Mouse (Mus musculus) heart, adult 2 months (tissue): ENCODE measurements around the gene Evc. TPM values are rescaled to one million over a fixed set of nuclear protein-coding genes. Genes with fewer than 3 reads are reported as not detected.

Source experiments
- DNase-seq, 2 experiments: peaks; one replicate each; pipeline ENCODE4 v3.0.0; 2021
- H3K27ac ChIP-seq: fragments of 200-600 bp; 2 replicates; pipeline ENCODE4 v1.8.1; 2022
- H3K27me3 ChIP-seq: fragments of 200-500 bp; 2 replicates; pipeline ENCODE4 v1.6.1; 2012; ENCODE audit warnings: mild to moderate bottlenecking, low read length, inconsistent platforms, mixed read lengths; ENCODE audit not compliant: control insufficient read depth, insufficient read depth
- H3K36me3 ChIP-seq: fragments of 200-500 bp; 2 replicates; pipeline ENCODE4 v1.6.1; 2012; ENCODE audit warnings: low read length, inconsistent platforms; ENCODE audit not compliant: control insufficient read depth, insufficient read depth
- H3K4me1 ChIP-seq: fragments of 200-500 bp; 2 replicates; pipeline ENCODE4 v1.6.1; 2011; ENCODE audit warnings: low read length; ENCODE audit not compliant: control insufficient read depth, insufficient read depth
- H3K4me3 ChIP-seq: fragments of 200-600 bp; 2 replicates; pipeline ENCODE4 v1.8.1; 2022
- H3K79me2 ChIP-seq: fragments of 200-500 bp; replicated peaks from 2 replicates; pipeline ENCODE4 v1.6.1; 2012; ENCODE audit warnings: mild to moderate bottlenecking, inconsistent platforms, low read length, moderate library complexity, mixed read lengths; ENCODE audit not compliant: control insufficient read depth, insufficient read depth
- H3K9ac ChIP-seq: fragments of 200-500 bp; 2 replicates; pipeline ENCODE4 v1.6.1; 2012; ENCODE audit warnings: low read depth, mild to moderate bottlenecking, control low read depth, inconsistent platforms, low read length, mixed read lengths
- CTCF ChIP-seq: fragments of 200-600 bp; IDR thresholded peaks from 2 replicates; pipeline ENCODE4 v1.8.1; 2022; ENCODE audit warnings: antibody characterized with exemption, mild to moderate bottlenecking, moderate library complexity
- EP300 ChIP-seq: fragments of 200-500 bp; IDR thresholded peaks from 2 replicates; pipeline ENCODE4 v1.6.1; 2011; ENCODE audit warnings: low read depth, low read length, control low read depth; ENCODE audit not compliant: insufficient read depth
- POLR2A ChIP-seq: fragments of 200-500 bp; IDR thresholded peaks from 2 replicates; pipeline ENCODE4 v1.6.1; 2011; ENCODE audit warnings: mild to moderate bottlenecking, low read depth, low read length, control low read depth; ENCODE audit not compliant: insufficient read depth
- WGBS: fragments of 180-500 bp; shearing (Covaris S2); methylation state at CpG from one replicate; pipeline ENCODE4 v1.1.7; 2018; 5-methylcytosine and 5-hydroxymethylcytosine counted together
- intact Hi-C: fragments of 180-260 bp; cut with DNase I; formaldehyde crosslinking; loops from one replicate; pipeline ENCODE4 v1.15.1; 2025
- long read RNA-seq: library from polyadenylated mRNA; stranded (forward); transcript quantifications from one replicate; pipeline ENCODE4 v2.0.0, GENCODE M21; 2021
- polyA plus RNA-seq: library from polyadenylated mRNA; depleted of rRNA; stranded (reverse); fragments of >200 nt; gene quantifications from 2 replicates; pipeline ENCODE4 v1.2.3, GENCODE M21; 2012; rRNA removed
- total RNA-seq, 2 experiments: library from RNA; stranded (reverse); gene quantifications; 2 replicates each; pipeline ENCODE4 v1.2.3; 2021

Evc gene
- total RNA-seq (1 to 10 TPM; 5.2 to 5.8 TPM), polyA plus RNA-seq (6.5 and 7.8 TPM in 2 replicates)
- long read RNA-seq, full-length matches to known transcripts = 1 of 5 reads
- long read RNA-seq, partial matches to known transcripts = 2 of 5 reads
- long read RNA-seq, other reads (novel, unspliced or antisense) = 2 of 5 reads

DNA sequence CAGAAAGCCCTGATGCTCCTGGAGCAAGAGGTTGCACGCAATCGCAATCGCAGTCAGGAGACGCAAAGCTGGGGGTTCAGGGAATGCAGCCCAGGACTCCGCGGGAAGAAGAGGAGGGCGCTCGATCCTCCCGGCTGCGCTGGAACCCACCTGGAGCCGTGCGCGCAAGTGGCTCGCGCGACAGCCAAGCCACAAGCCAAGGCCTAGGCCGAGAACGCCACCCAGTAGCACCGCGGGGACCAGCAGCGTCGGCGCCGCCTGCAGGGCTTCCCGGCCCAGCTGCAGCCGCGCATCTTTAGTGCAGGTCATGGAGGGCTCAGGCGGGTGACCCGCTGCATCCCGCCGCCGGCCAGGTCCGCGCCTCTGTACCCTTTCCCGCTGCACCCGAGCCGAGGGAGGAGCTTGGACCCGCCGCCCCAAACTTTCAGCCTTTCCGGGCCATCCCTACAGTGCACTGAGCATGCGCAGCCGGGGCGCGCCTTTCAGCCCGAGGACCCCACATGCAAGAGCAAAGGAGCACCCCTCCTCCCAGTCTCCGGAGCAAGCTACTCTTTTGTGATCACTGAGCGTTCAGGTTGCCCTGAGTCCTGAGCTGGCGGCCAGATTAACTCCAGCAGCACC, at the start of gene Evc:
Gene Evc, minus strand, starts transcription at position 410 of the 621 bp plus-strand sequence.
- intact Hi-C loops = no loop called here
- peak within 1 kb of the TSS; percentile 65 for H3K27ac ChIP-seq

DNA sequence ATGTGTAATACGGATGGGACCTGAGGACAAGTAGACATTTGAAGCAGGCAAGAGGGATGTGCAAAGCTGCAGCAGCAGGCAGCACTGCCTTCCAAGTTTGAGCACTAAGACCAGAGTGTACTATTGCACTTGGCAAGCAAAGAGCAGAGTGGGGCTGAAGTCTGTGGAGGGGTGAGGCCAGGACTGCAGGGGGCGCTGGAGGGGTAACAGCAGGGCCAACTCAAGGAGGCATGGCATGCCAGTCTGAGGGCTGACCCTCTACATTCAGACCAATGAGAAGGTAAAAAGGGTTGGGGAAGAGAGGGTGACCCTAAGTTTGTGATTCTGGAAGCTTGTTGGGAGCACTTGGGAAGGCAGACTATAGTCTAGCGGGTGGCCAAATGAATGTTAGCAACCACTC, 46.9 kb upstream of the Evc start:
- WGBS = 67% methylated on average over 3 of the region's 3 CpGs

More for the DNA sequence above, at the start of gene Evc:
- peaks cover 2% of the 10 kb centered on the region; the same call in 1 of the 2 replicates for H3K27me3 ChIP-seq
- H3K4me1 ChIP-seq = peaks cover 5% of the 10 kb centered on the region
- peak within 1 kb of the TSS; percentile 49 for H3K4me3 ChIP-seq
- TF ChIP-seq CTCF (no peak), POLR2A (peak; percentile 50)
- H3K9ac ChIP-seq = peak within 1 kb of the TSS; percentile 48
- 1% methylated on average over 48 of the region's 48 CpGs for WGBS
- H3K36me3 ChIP-seq = no peaks in the 10 kb centered on the region
- peak; percentile 82 for DNase-seq
- no peaks in the 10 kb centered on the region for H3K79me2 ChIP-seq

DNA sequence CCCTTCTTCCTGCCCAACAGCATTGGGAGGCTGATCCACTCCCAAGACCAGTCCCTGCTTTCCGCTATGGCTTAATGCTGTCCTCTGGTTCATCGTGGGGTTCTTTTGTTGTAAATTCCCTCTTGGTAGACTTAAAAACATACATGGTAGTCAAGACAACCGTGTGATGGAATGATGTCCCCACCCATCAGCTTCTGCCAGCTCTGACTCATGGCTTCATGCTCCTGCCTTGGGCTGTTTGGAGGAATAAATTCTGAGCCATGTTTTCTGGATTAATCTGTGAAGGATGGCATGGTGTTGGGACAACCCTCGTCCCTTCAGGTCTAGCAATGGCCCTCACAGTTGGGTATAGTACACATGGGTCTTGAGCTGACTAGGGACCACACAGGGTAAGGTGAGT, 43.9 kb upstream of the Evc start:
- Histone ChIP-seq H3K27ac (no peak overlapping the region), H3K4me3 (no peak overlapping the region), H3K79me2 (no peaks in the 10 kb centered on the region), H3K27me3 (no peaks in the 10 kb centered on the region), H3K4me1 (no peaks in the 10 kb centered on the region; the same call in 1 of the 2 replicates), H3K36me3 (no peaks in the 10 kb centered on the region), H3K9ac (no peak overlapping the region)
- no peak for TF ChIP-seq EP300
- TF ChIP-seq CTCF = no peak
- no peak for TF ChIP-seq POLR2A
- WGBS = 59% methylated on average over 4 of the region's 4 CpGs
- intact Hi-C loops = no loop called here
- peak in 1 of 2 experiments; percentile 30 for DNase-seq

More for the DNA sequence above, 46.9 kb upstream of the Evc start:
- no peak for DNase-seq
- TF ChIP-seq EP300 (no peak), CTCF (peak; percentile 24; the same call in 1 of the 2 replicates)
- no peaks in the 10 kb centered on the region for H3K79me2 ChIP-seq
- H3K27ac ChIP-seq = no peak overlapping the region
- H3K9ac ChIP-seq = no peak overlapping the region
- no peaks in the 10 kb centered on the region; the same call in 1 of the 2 replicates for H3K4me1 ChIP-seq
- no peaks in the 10 kb centered on the region for H3K36me3 ChIP-seq
- intact Hi-C loops = no loop called here
- H3K27me3 ChIP-seq = no peaks in the 10 kb centered on the region
- no peak overlapping the region for H3K4me3 ChIP-seq

DNA sequence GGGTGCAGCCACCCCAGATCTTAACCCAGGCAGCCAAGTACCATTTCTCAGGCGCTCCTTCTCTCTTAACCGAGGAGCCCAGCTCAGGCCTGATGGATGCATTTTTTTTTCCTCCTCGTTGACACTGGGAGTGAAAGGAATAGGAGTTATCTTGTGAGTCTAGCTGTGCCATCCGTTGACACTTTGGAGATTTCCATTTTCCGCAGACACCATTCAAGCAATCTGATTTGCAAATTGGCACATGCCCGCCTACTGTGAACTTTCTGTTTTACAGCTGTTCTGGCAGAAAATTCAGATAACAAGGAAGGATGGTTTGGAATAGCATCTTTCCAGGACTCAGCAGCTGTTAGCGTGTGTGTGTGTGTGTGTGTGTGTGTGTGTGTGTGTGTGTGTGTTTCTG, 40.7 kb upstream of the Evc start:
- Histone ChIP-seq H3K79me2 (no peaks in the 10 kb centered on the region), H3K4me3 (no peak overlapping the region), H3K36me3 (no peaks in the 10 kb centered on the region), H3K27ac (no peak overlapping the region), H3K27me3 (no peaks in the 10 kb centered on the region), H3K4me1 (no peaks in the 10 kb centered on the region), H3K9ac (no peak overlapping the region)
- 73% methylated on average over 7 of the region's 7 CpGs for WGBS
- no peak for DNase-seq
- no peak for TF ChIP-seq POLR2A
- TF ChIP-seq EP300 = no peak
- no peak for TF ChIP-seq CTCF
- intact Hi-C loops = no loop called here

DNA sequence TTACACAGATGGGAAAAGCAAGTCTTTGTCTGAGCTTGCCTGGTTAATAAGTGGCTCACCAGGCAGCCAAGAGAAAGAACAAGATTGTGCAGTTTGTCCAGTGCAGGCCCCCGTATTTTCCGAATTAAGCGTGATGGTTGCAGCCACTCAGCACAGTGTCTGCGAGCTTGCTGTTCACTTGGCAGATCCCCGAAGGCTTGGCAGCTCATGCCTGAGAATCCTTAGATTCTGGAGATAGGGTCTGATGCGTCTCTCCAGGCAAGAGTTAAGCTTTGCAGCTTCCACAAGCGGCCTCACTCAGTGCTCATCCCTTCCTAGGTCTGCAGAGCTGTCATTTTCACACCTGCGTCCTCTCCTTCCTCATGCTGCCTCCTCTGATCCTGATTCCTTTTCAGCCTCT, 32.1 kb upstream of the Evc start:
- Histone ChIP-seq H3K4me3 (no peak overlapping the region), H3K36me3 (no peaks in the 10 kb centered on the region), H3K4me1 (no peaks in the 10 kb centered on the region), H3K9ac (no peak overlapping the region), H3K79me2 (no peaks in the 10 kb centered on the region), H3K27ac (no peak overlapping the region), H3K27me3 (no peaks in the 10 kb centered on the region)
- no peak for DNase-seq
- TF ChIP-seq CTCF (no peak), POLR2A (no peak), EP300 (no peak)
- 84% methylated on average over 8 of the region's 8 CpGs for WGBS
- intact Hi-C loops = no loop called here

DNA sequence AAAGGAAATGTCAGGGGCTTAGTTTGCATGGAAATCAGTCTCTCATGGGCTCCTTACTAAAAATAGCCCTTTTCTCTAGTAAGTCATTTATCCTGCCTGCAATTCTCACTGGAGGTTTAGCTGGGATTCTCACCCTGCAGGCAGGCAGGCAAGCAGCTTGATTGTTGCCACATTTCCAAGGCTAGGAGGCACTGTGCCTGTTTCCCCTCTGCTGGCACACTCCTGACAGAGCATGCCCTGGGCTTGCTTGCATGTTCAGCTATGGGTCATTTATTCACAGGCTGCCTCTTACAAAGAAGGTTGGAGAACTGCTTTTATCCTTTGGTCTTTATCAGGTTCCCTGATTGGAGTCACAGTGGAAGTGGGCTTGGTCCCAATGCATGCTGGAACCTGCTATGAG, 29.1 kb upstream of the Evc start:
- Histone ChIP-seq H3K9ac (no peak overlapping the region), H3K79me2 (no peaks in the 10 kb centered on the region), H3K4me3 (no peak overlapping the region), H3K4me1 (no peaks in the 10 kb centered on the region), H3K27ac (no peak overlapping the region), H3K27me3 (no peaks in the 10 kb centered on the region), H3K36me3 (no peaks in the 10 kb centered on the region)
- DNase-seq = no peak
- TF ChIP-seq CTCF (no peak), POLR2A (no peak), EP300 (no peak)
- intact Hi-C loops = no loop called here
